Mouse (Mus musculus) macrophage (primary cell): Measurements from ENCODE around the gene Med29. TPM values are rescaled to one million over a fixed set of nuclear protein-coding genes. Genes with fewer than 3 reads are reported as not detected.

Experiments
- H3K27ac ChIP-seq: fragments of 350-480 bp; formaldehyde crosslinking; 2 replicates; pipeline ENCODE4 v1.9.0; 2021
- H3K36me3 ChIP-seq: fragments of 350-480 bp; formaldehyde crosslinking; 2 replicates; pipeline ENCODE4 v1.9.0; 2021; ENCODE audit errors: inconsistent target
- H3K4me3 ChIP-seq: fragments of 350-480 bp; formaldehyde crosslinking; 2 replicates; pipeline ENCODE4 v1.9.0; 2021; ENCODE audit errors: inconsistent target
- H3K79me2 ChIP-seq: fragments of 350-480 bp; formaldehyde crosslinking; 2 replicates; pipeline ENCODE4 v1.9.0; 2021; ENCODE audit errors: inconsistent target
- WGBS: methylation state at CpG from one replicate; pipeline ENCODE4 v1.1.7; 2026; ENCODE audit warnings: inconsistent platforms; ENCODE audit not compliant: missing documents; 5-methylcytosine and 5-hydroxymethylcytosine counted together
- polyA plus RNA-seq: library from polyadenylated mRNA; stranded (reverse); fragments of 250-400 nt; gene quantifications from 3 replicates; pipeline ENCODE4 v1.2.4, GENCODE M21; 2018; ENCODE audit warnings: inconsistent platforms

The Med29 gene
- polyA plus RNA-seq, 1 experiment from 2014 or later, result 16.3 TPM

DNA sequence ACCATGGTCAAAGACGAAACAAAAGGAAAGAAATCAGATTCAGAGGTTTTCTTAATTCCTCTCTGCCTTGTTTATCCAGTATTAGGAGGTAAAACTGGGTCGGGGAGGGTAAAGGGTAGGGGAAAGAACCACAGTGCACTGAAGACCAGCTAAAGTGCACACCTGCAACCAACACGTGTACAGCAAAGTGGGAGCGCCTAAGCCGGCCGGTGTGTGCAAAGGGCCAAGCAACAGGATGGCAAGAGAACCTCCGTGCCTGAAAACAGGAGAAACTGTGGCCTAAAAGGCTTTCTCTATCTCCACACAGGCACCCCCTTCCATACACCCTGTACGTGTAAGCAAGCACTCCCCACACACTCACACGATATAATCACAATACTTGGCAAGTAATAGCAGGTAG lies 7.3 kb downstream of the Med29 start:
- no peak overlapping the region for H3K4me3 ChIP-seq
- peak overlapping the region; percentile 100 for H3K27ac ChIP-seq
- 83% methylated on average over 9 of the region's 9 CpGs for WGBS
- H3K36me3 ChIP-seq, result peaks cover 24% of the 10 kb centered on the region; the same call in 1 of the 2 replicates
- peaks cover 36% of the 10 kb centered on the region; the same call in 1 of the 2 replicates for H3K79me2 ChIP-seq

DNA sequence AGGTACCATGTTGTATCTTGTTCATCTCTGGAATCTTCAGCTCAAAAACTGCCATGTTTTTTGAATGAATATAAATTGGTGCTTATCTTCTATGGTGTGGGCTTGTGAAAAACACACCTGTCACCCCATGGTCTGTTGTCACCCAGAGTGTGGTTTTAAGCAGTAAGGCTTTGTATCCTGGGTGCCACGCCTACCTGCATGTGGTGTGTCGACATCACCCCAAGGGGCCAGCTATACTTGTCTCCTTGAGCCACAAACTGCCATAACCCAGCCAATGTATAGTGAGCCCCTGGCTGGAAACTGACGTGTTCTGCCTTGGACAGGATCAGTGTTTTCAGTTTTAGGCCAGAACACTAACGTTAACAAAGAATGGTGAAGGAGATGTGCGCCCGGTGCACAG lies 8.3 kb downstream of the Med29 start:
- H3K79me2 ChIP-seq, result peaks cover 36% of the 10 kb centered on the region; the same call in 1 of the 2 replicates
- no peak overlapping the region for H3K4me3 ChIP-seq
- 50% methylated on average over 6 of the region's 6 CpGs for WGBS
- H3K27ac ChIP-seq, result peak overlapping the region; percentile 100
- H3K36me3 ChIP-seq, result peaks cover 18% of the 10 kb centered on the region; the same call in 1 of the 2 replicates

DNA sequence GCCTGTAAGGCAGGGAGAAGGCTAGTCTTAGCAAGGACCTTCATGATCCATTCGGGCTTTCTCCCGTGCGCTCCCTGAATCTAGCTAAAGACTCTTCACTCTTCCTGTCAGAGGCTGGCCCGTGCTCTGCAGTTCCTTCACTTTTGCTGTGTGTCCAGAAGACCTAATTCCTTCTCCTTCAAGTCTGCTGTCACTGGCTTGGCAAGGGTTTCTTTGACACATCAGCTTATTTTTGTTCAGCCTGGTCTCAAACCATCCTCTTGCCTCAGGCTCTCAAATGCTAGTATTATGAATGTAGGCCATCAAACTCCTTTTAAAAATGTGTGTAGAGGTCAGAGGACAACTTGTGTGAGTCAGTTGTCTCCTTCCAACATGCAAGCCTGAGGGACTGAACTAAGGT lies 8.9 kb downstream of the Med29 start:
- peaks cover 36% of the 10 kb centered on the region for H3K79me2 ChIP-seq
- peaks cover 12% of the 10 kb centered on the region; the same call in 1 of the 2 replicates for H3K36me3 ChIP-seq
- peak overlapping the region; percentile 100 for H3K27ac ChIP-seq
- 40% methylated on average over 4 of the region's 4 CpGs for WGBS
- H3K4me3 ChIP-seq, result no peak overlapping the region

DNA sequence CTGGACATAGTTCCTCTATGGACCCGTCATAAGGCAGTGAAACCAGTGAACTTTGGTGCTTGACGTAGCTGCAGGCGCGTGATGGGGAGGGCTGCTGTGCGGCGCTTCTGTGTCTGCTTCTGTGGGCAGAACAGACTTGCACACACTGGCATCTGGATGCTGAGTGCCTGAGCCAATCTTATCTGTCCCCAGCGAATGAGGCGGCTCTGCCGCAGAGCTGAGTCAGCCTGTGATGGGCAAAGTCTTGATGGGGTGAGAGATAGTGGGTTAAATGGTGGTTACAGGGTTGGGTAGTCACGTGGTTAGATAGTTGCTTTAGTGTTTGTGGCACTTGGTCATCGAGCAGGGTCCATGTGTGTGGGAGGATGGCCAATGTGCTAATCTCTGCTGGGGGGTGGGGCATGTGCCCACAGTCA lies 9.5 kb downstream of the Med29 start:
- no peak overlapping the region for H3K4me3 ChIP-seq
- peaks cover 6% of the 10 kb centered on the region; the same call in 1 of the 2 replicates for H3K36me3 ChIP-seq
- H3K79me2 ChIP-seq, result peaks cover 37% of the 10 kb centered on the region
- peak overlapping the region; percentile 100 for H3K27ac ChIP-seq
- 0% methylated on average over 11 of the region's 11 CpGs for WGBS

DNA sequence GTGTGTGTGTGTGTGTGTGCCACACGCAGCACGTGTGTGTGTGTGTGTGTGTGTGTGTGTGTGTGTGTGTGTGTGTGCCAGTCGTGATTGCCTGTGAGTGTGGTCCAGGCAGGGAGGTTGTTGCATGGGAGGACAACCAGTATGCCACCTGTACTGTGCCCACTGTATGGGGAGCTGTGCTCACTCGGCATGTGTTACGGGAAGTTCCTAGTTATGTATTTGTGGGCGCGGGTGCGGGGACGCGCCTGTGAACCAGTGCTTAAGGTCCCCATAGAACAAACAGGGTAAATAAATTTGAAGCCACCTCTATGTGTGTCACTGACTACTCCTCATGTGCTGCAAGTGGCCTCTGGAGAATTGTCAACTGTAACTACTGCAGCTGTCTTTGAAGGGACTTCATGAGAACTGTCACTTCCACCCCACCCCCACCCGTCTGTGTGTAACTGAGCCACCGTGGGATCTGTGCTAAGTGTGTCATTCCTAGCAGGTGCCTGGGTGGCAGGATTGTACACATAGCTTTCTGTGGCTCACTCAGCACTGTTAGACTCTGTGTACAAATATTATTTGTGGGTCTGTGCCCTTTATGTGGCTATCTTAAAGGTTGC lies 10.1 kb downstream of the Med29 start:
- Histone ChIP-seq H3K79me2 (peaks cover 41% of the 10 kb centered on the region), H3K36me3 (peaks cover 6% of the 10 kb centered on the region; the same call in 1 of the 2 replicates), H3K27ac (peak overlapping the region; percentile 100), H3K4me3 (no peak overlapping the region; the same call in 1 of the 2 replicates)
- 0% methylated on average over 9 of the region's 12 CpGs for WGBS

DNA sequence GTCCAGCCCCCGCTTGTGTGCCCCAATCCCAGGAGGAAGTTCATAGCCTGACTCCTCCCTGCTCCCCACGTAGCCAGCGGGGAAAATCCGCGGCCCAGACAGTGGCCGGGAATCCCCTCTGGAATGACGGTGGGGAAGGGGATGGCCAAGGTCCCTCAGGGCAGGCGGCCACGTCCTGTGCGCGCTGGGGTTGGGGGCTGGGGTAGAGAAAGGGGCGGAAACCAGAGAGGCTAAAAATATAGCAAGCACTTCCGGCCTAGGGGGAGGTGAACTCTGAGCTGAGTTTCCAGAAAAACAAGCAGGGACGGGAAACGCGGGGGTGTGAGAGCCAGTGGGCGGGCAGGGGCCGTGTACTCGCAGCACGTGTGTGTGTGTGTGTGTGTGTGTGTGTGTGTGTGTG lies 10.6 kb downstream of the Med29 start:
- peak overlapping the region; percentile 100 for H3K27ac ChIP-seq
- peaks cover 46% of the 10 kb centered on the region for H3K79me2 ChIP-seq
- H3K36me3 ChIP-seq, result peaks cover 10% of the 10 kb centered on the region; the same call in 1 of the 2 replicates
- WGBS, result 0% methylated on average over 16 of the region's 20 CpGs
- peak overlapping the region; percentile 26 for H3K4me3 ChIP-seq

DNA sequence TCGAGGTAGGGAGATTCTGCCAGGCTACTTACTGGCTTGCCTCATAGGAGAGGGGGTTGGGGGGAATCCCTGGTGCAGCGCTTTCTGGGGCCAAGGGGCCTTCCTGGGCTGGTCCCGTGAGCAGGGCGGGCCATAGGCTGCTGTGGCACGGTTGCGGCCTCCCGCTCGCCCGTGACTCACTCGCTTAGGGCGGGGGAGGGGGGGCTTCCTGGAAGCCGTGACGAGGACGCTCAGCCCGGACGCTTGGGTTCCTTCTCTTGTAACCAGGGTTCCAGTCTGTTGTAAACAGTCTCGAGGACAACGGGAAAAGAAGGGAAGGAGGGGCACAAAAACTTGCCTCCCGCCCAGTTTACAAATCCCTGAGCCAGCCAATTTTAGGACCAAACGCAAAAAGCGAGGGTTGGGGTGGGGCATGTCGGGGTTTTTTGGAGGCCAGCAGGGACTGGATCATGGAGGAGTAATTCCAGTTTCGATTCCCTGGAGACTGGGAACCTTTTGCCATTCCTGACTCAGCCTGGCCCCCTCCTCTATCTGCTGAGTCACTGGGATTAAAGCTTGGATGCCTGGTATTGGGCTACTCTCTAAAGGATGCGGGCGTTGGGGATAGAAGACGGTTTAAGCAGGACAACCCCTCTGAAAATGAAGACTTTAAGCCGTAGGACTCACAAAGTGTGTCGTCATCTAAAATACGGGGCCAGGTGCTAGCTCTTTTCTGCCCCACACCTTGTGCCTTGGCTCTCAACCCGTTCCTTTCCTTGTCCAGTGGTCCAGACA lies 11.3 kb downstream of the Med29 start:
- peaks cover 52% of the 10 kb centered on the region for H3K79me2 ChIP-seq
- peak overlapping the region; percentile 100 for H3K27ac ChIP-seq
- peak overlapping the region; percentile 96 for H3K4me3 ChIP-seq
- peaks cover 10% of the 10 kb centered on the region; the same call in 1 of the 2 replicates for H3K36me3 ChIP-seq
- under 1% methylated on average over 30 of the region's 30 CpGs for WGBS

DNA sequence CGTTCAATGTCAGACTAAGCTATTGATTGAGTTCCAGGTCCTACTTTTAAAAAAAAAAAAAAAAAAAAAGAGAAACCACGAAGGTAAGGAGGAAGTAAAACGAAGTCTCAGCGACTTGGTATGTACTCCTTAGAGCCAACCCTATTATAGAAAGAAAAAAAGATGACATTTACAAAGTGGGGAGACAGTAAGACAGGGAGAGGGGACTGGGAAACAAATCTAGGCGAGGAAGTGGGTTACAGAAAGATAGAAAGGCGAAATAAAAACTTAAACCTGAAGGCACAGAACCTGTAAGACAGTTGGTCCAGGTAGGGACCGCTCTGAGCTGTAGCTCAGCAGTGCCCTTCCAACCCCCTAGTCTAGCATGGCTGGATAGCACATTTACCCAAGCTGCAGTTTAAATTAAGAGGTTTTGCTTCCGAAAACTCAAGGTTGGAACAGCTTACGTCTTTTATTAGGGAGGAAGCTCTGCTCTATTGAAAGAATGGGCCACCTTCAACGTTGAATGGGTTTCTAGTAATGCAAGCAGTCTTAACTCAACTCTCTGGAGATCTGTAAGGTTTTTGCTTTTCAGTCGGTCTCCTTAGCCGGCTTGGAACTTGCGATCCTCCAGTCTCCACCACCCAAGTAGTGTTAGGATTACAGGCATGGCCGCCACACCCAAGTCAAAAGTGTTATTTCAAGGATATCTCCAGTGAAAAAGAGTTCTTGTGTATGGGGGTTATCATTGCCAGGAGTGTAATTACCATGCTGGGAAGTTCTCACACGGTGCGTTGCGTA lies 12.1 kb downstream of the Med29 start, which contains the start of gene Zfp36:
TSS of gene Zfp36 (minus strand) at position 17 of the 780 bp plus-strand sequence.
- 17% methylated on average over 17 of the region's 17 CpGs for WGBS
- Histone ChIP-seq H3K4me3 (peak within 1 kb of the TSS; percentile 96), H3K79me2 (peaks cover 52% of the 10 kb centered on the region)

DNA sequence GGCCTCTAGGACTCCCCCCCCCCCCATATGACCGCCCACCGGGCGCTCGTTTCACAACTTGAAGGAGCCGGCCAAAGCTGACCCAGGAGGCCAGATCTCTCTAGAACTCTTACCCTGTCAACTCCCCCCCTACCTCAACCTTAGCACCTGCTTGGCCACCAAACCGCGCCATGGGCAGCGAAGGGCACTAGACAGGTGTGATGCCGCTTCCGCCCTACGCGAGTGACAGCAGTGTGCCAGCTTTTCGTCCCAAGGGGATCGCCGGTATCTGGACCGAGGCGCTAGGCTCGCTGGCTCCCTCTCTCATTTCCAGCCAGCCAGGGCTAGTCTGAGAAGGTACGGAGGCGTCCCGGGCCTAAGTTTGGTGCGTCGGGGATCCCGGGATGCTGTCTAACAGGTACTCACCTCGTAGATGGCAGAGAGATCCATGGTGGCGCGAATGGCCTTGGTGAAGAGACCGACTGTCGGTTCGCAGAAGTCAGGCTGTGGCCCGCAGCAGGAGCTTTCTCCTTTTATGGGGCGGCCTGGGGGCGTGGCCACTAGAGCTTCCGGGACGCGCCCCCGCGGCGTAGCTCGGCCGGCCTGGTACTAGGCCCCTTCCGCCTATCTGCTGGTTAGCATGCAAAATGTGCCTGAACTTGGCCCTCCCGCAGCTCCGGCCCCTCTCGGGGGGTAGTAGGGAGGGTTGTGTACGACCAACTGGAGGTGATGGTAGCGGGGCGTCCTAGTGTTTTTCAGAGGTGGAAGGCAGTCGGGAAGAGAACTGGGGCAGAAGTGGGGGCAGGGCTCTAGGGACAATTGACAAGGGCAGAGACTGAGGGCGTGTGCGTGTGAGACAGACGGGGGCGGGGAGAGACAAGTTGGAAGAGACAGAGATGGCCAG lies 13.5 kb downstream of the Med29 start:
- H3K27ac ChIP-seq, result peak overlapping the region; percentile 100
- H3K79me2 ChIP-seq, result peaks cover 40% of the 10 kb centered on the region
- peak overlapping the region; percentile 96 for H3K4me3 ChIP-seq
- H3K36me3 ChIP-seq, result peaks cover 10% of the 10 kb centered on the region; the same call in 1 of the 2 replicates
- WGBS, result under 1% methylated on average over 47 of the region's 53 CpGs

More for the DNA sequence above, 12.1 kb downstream of the Med29 start, which contains the start of gene Zfp36:
- H3K36me3 ChIP-seq, result peaks cover 10% of the 10 kb centered on the region; the same call in 1 of the 2 replicates
- peak within 1 kb of the TSS; percentile 100 for H3K27ac ChIP-seq

DNA sequence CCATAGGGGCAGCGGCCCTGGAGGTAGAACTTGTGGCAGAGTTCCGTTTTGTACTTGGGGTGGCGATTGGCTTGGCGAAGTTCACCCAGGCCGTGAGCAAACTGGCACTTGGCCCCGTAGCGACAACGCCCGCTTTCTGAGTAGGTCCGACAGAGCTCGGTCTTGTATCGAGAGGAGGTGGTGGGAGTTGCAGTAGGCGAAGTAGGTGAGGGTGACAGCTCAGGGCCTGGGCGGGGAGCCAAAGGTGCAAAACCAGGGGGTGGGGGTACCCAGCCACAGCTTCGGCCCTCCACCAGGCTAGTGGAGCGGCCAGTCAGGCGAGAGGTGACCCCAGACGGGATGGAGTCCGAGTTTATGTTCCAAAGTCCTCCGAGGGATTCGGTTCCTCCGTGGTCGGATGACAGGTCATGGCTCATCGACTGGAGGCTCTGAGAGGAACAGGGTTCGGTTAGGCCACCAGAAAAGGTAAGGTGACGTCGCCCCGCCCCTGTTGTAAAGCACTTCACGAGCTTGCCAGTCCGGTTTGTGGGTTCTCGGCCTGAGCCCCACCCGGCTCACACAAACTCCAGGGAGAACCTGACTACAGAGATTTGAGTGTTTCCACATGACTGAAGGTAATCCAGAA lies 14.3 kb downstream of the Med29 start:
- peaks cover 40% of the 10 kb centered on the region for H3K79me2 ChIP-seq
- peak overlapping the region; percentile 100 for H3K27ac ChIP-seq
- WGBS, result 2% methylated on average over 32 of the region's 32 CpGs
- H3K36me3 ChIP-seq, result peaks cover 10% of the 10 kb centered on the region; the same call in 1 of the 2 replicates
- H3K4me3 ChIP-seq, result peak overlapping the region; percentile 96

DNA sequence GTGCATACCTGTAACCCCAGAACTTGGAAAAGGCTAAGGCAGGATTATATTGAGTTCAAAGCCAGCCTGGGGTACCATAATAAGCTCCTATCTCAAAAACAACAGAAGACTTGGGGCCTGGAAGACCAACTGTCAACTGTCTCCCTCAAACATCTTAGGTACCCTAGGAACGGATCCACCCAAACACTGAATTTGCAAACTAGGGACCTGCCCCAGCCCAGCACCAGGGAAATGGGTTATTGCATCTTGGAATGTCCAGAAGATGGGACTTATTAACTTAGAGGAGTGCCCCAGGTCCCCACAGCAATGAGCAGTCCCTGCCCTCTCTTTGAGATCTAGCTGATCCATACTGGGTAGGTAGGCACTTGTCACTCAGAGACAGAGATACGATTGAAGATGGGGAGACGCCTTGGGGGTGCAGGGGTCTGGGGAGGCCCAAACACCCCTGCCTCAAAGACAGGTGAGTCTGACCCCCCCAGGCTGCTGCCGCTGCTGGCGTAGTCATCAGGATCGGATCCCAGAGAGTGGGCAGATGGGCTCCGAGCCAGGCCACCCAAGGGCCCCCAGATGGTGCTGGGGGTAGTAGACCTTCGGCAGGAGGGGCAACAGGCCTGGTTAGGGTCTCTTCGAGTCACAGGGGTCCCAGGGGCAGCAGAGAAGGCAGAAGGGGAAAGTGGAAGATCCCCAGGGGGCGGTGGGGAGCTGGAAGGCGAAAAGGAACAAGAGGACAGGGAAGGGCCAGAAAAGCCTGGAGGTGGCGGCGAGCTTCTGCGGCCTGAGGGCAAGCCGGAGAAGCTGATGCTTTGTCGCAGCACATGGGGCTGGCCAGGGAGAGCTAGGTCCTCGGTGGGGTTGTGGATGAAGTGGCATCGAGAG lies 15.1 kb downstream of the Med29 start:
- Histone ChIP-seq H3K36me3 (peaks cover 10% of the 10 kb centered on the region; the same call in 1 of the 2 replicates), H3K27ac (peak overlapping the region; percentile 100), H3K79me2 (peaks cover 40% of the 10 kb centered on the region), H3K4me3 (peak overlapping the region; percentile 96)
- WGBS, result 20% methylated on average over 18 of the region's 18 CpGs

DNA sequence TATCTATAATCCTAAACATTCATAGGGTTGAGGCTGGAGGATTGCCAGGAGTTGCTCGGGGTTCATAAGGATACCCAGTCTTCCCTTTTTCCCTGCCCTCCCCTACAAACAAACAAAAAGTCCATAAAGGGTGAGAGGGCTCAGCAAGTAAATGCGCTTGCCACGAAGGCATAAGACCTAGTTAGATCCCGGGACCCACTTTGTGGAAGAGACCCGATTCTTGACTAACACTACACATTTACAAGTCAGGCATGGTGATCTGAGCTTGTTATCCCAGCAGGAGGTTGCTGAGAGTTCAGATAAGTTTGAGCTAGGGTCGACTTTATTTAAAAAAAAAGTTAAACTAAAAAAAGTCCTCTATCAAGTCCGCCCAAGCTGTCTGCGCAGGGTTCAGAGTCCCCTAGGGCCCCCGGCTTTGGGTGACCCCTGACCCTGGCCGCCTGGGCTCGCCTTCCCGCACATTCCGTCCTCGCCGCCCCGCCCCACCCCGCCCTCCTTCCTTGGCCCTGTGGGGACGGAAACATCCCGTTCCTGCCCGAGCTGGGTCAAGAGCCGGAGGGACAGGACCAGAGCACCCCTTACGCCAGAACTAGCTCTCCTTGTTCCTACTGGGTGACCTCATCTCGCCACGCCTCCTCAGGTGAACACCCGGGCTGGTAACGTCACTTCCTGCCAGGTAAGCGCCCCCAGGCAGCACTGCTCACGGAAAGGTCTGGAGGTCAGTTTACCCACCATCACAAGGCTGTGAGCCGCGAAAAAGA lies 16.3 kb downstream of the Med29 start:
- Histone ChIP-seq H3K27ac (peak overlapping the region; percentile 100), H3K79me2 (peaks cover 40% of the 10 kb centered on the region), H3K36me3 (peaks cover 10% of the 10 kb centered on the region; the same call in 1 of the 2 replicates), H3K4me3 (peak overlapping the region; percentile 96)
- WGBS, result 4% methylated on average over 29 of the region's 30 CpGs
